Mouse (Mus musculus): Measurements from ENCODE around the gene Il5.

DNA sequence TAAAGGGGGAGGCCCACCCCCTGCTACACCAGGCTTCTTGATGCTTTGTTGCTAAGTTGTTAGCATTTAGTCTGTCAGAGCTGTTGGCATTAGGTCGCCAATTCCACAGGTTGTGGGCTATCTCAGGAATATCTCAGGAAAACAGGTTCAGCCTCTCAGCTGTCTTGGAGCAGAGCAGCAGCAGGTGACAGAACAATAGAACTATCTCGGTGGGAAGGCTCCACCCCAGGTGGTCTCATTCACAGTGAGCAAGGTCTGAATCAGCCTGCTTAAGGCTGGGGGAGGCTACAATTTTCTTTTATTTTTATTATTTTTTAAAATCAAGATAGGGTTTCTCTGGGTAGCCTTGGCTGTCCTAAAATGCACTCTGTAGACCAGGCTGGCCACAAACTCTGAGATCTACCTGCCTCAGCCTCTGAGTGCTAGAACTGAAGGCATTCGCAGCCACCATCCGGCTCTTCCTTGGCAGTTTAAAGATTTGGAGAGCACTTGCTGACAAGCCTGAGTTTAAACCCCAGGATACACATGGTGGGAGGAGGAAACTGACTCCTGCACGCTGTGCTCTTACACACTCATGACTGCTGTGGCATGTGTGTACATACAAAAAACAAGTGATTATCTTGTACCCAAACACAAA, 29.2 kb downstream of the Il5 start:
- TF ChIP-seq GATA1 (IDR thresholded peaks at IDR 0.05; ENCODE audit: low read length): no peak
- no peak for TF ChIP-seq TAL1 (IDR thresholded peaks at IDR 0.05; ENCODE audit: low read length)
